Mouse (Mus musculus) small intestine, adult 2 months (tissue): ENCODE results near the gene Phldb2. TPM values are rescaled to one million over a fixed set of nuclear protein-coding genes. Genes with fewer than 3 reads are reported as not detected.

ENCODE experiments used
- H3K27ac ChIP-seq: fragments of 200-500 bp; 2 replicates; pipeline ENCODE4 v1.5.1; 2012; ENCODE audit warnings: low read depth, low read length, control low read depth, inconsistent platforms; ENCODE audit not compliant: insufficient read depth
- H3K27me3 ChIP-seq: fragments of 200-500 bp; 2 replicates; pipeline ENCODE4 v1.6.1; 2012; ENCODE audit warnings: mild to moderate bottlenecking, moderate library complexity, low read length, inconsistent platforms; ENCODE audit not compliant: control insufficient read depth, insufficient read depth
- H3K36me3 ChIP-seq: fragments of 200-500 bp; 2 replicates; pipeline ENCODE4 v1.6.1; 2012; ENCODE audit warnings: mild to moderate bottlenecking, low read length, control low read depth, inconsistent platforms; ENCODE audit not compliant: control insufficient read depth, insufficient read depth
- H3K4me1 ChIP-seq: fragments of 200-500 bp; 2 replicates; pipeline ENCODE4 v1.6.1; 2012; ENCODE audit warnings: low read length, inconsistent platforms, mixed read lengths; ENCODE audit not compliant: control insufficient read depth, insufficient read depth, insufficient read length
- H3K4me3 ChIP-seq: fragments of 200-500 bp; 2 replicates; pipeline ENCODE4 v1.5.1; 2012; ENCODE audit warnings: low read depth, mild to moderate bottlenecking, control low read depth, inconsistent platforms, low read length, moderate library complexity
- CTCF ChIP-seq: fragments of 200-500 bp; IDR thresholded peaks from 2 replicates; pipeline ENCODE4 v1.5.1; 2012; ENCODE audit warnings: low read depth, mild to moderate bottlenecking, control low read depth, inconsistent platforms, low read length, moderate library complexity, mixed read lengths; ENCODE audit not compliant: insufficient replicate concordance, insufficient read length; ENCODE audit errors: extremely low read depth
- POLR2A ChIP-seq: fragments of 200-500 bp; IDR thresholded peaks from 2 replicates; pipeline ENCODE4 v1.6.1; 2012; ENCODE audit warnings: low read depth, mild to moderate bottlenecking, control low read depth, inconsistent platforms, low read length, moderate library complexity
- WGBS: fragments of 180-500 bp; shearing (Covaris S2); methylation state at CpG from one replicate; pipeline ENCODE4 v1.1.7; 2018; 5-methylcytosine and 5-hydroxymethylcytosine counted together
- polyA plus RNA-seq: library from polyadenylated mRNA; depleted of rRNA; stranded (reverse); fragments of >200 nt; gene quantifications from 2 replicates; pipeline ENCODE4 v1.2.3, GENCODE M21; 2012

The Phldb2 gene
- polyA plus RNA-seq, 1 experiment: 3.7 TPM

GRCm38 (mm10) chr16:45723172-45723901, 230.1 kb downstream of the Phldb2 start:
- Histone ChIP-seq H3K36me3 (no peaks in the 10 kb centered on the region), H3K27ac (no peak overlapping the region), H3K4me1 (peaks cover 8% of the 10 kb centered on the region; the same call in 1 of the 2 replicates), H3K4me3 (no peak overlapping the region), H3K27me3 (no peaks in the 10 kb centered on the region; the same call in 1 of the 2 replicates)
- no peak for TF ChIP-seq POLR2A
- TF ChIP-seq CTCF: no peak
- WGBS: 86% methylated on average over 6 of the region's 6 CpGs

- TF ChIP-seq POLR2A (no peak), CTCF (no peak)
- H3K27me3 ChIP-seq: no peaks in the 10 kb centered on the region; the same call in 1 of the 2 replicates
- WGBS: 89% methylated on average over 3 of the region's 3 CpGs
- no peaks in the 10 kb centered on the region for H3K36me3 ChIP-seq
- H3K27ac ChIP-seq: no peak overlapping the region
- H3K4me1 ChIP-seq: peaks cover 8% of the 10 kb centered on the region; the same call in 1 of the 2 replicates
- H3K4me3 ChIP-seq: no peak overlapping the region
Observed at GRCm38 (mm10) chr16:45722460-45722951, 230.9 kb downstream of the Phldb2 start.

GRCm38 (mm10) chr16:45720022-45720630, 233.3 kb downstream of the Phldb2 start:
- Histone ChIP-seq H3K36me3 (no peaks in the 10 kb centered on the region), H3K27ac (no peak overlapping the region), H3K4me3 (no peak overlapping the region), H3K27me3 (no peaks in the 10 kb centered on the region; the same call in 1 of the 2 replicates), H3K4me1 (peaks cover 8% of the 10 kb centered on the region; the same call in 1 of the 2 replicates)
- no peak for TF ChIP-seq CTCF
- no peak for TF ChIP-seq POLR2A
- WGBS: 89% methylated on average over 10 of the region's 10 CpGs

GRCm38 (mm10) chr16:45718296-45718695, 235.1 kb downstream of the Phldb2 start:
- Histone ChIP-seq H3K27me3 (no peaks in the 10 kb centered on the region), H3K27ac (no peak overlapping the region), H3K4me3 (no peak overlapping the region), H3K36me3 (no peaks in the 10 kb centered on the region), H3K4me1 (no peaks in the 10 kb centered on the region)
- 87% methylated on average over 4 of the region's 4 CpGs for WGBS
- no peak for TF ChIP-seq CTCF
- no peak for TF ChIP-seq POLR2A

- Histone ChIP-seq H3K4me3 (no peak overlapping the region), H3K4me1 (no peaks in the 10 kb centered on the region), H3K27ac (no peak overlapping the region), H3K36me3 (no peaks in the 10 kb centered on the region), H3K27me3 (no peaks in the 10 kb centered on the region)
- TF ChIP-seq POLR2A (no peak), CTCF (no peak)
- WGBS: 84% methylated on average over 5 of the region's 5 CpGs
Observed at GRCm38 (mm10) chr16:45714489-45715150, 238.8 kb downstream of the Phldb2 start.

- no peak overlapping the region for H3K4me3 ChIP-seq
- H3K4me1 ChIP-seq: no peaks in the 10 kb centered on the region
- TF ChIP-seq CTCF: no peak
- TF ChIP-seq POLR2A: no peak
- H3K36me3 ChIP-seq: no peaks in the 10 kb centered on the region
- H3K27me3 ChIP-seq: no peaks in the 10 kb centered on the region
- 65% methylated on average over 1 of the region's 1 CpGs for WGBS
- no peak overlapping the region for H3K27ac ChIP-seq
Observed at GRCm38 (mm10) chr16:45713878-45714277, 239.5 kb downstream of the Phldb2 start.

GRCm38 (mm10) chr16:45713261-45713660, 240.1 kb downstream of the Phldb2 start:
- no peaks in the 10 kb centered on the region for H3K27me3 ChIP-seq
- no peaks in the 10 kb centered on the region for H3K4me1 ChIP-seq
- H3K36me3 ChIP-seq: no peaks in the 10 kb centered on the region
- no peak for TF ChIP-seq POLR2A
- WGBS: 89% methylated on average over 5 of the region's 5 CpGs
- H3K4me3 ChIP-seq: no peak overlapping the region
- H3K27ac ChIP-seq: no peak overlapping the region
